7 mouse cellular contexts compared by ENCODE assay signal in the genomic region with DNA sequence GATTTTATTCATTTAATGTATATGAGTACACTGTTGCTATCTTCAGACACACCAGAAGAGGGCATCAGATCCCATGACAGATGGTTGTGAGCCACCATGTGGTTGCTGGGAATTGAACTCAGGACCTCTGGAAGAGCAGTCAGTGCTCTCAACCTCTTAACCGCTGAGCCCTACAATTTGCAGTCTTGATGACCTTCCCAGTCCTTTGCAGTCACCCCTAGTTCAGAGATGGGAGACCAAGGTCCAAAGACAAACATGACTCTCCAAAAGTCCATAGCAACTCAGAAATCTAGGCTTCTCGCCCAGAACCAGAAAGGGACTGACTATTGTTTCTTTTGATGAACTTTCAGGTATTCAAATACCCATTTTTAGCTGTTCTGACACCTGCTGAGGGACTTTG. TPM values are rescaled to one million over a fixed set of nuclear protein-coding genes. Genes with fewer than 3 reads are reported as not detected.
DNase-seq lines count a peak whose midpoint lies in the region; ATAC-seq and TF ChIP-seq lines count a peak whose summit lies in the region.
"Not testable (repeated sequence)": the region's sequence is repeated elsewhere in the genome, so short reads cannot be mapped to it uniquely, and the experiment has no call there.

No protein-coding gene starts in this region.

- DNase-seq in MEL (ENCODE audit: low read depth, low spot score): peak; percentile 27
- DNase-seq in hindbrain, postnatal 0 days (ENCODE audit: low spot score); left cerebral cortex, adult 2 months (ENCODE audit: extremely low spot score in 1 of 2, low spot score in 2 of 2); liver, postnatal 0 days; midbrain, postnatal 0 days (ENCODE audit: low spot score): not testable (repeated sequence)

- not testable (repeated sequence) for H3K36me3 ChIP-seq in MEL (ENCODE audit: control insufficient read depth in 1 of 2, insufficient read depth in 2 of 2, low read length in 2 of 2); midbrain, postnatal 0 days (ENCODE audit: insufficient read depth, low read length)
- peaks cover 11% of the 10 kb centered on the region for H3K36me3 ChIP-seq in embryonic facial prominence, embryonic 13.5 days
- peaks cover 19% of the 10 kb centered on the region for H3K36me3 ChIP-seq in heart, embryonic 13.5 days
- 0 out of 2 replicates have a peak, but pooled peaks cover 13% of the 10 kb centered on the region for H3K36me3 ChIP-seq in hindbrain, postnatal 0 days (ENCODE audit: insufficient read depth, low read length)
- H3K36me3 ChIP-seq in liver, postnatal 0 days (replicated peaks; ENCODE audit: insufficient read depth, low read length): peaks cover 20% of the 10 kb centered on the region

- intact Hi-C loops in left cerebral cortex, adult 2 months (cut with DNase I): loop anchor here (2.0 kb wide), 1 partner anchor 63 kb away; a partner anchor contains a TSS

- H3K79me2 ChIP-seq in MEL (ENCODE audit: control insufficient read depth, insufficient read depth, low read length, poor library complexity): not testable (repeated sequence)

- peak in 1 of 3 experiments; percentile 17; a peak in 1 of 6 replicates for TF ChIP-seq CTCF in MEL (IDR thresholded peaks at IDR 0.05 in 2 of 3, conservative IDR thresholded peaks at IDR 0.05 in 1 of 3; ENCODE audit: control insufficient read depth in 1 of 3, insufficient read depth in 1 of 3, low read depth in 2 of 3, low read length in 3 of 3, poor library complexity in 1 of 3, severe bottlenecking in 1 of 3)
- not testable (repeated sequence) for TF ChIP-seq CTCF in hindbrain, postnatal 0 days (IDR thresholded peaks at IDR 0.05; ENCODE audit: low read depth); midbrain, postnatal 0 days (IDR thresholded peaks at IDR 0.05)
- peak; percentile 16 for TF ChIP-seq CTCF in left cerebral cortex, adult 2 months (IDR thresholded peaks at IDR 0.05)
- 0 out of 2 replicates have a peak, but pooled peaks have one; percentile 13 for TF ChIP-seq CTCF in liver, postnatal 0 days (IDR thresholded peaks at IDR 0.05; ENCODE audit: low read depth)

- not testable (repeated sequence) for H3K27me3 ChIP-seq in MEL (ENCODE audit: control insufficient read depth in 1 of 2, insufficient read depth in 2 of 2, low read length in 2 of 2); embryonic facial prominence, embryonic 13.5 days; heart, embryonic 13.5 days (replicated peaks); hindbrain, postnatal 0 days (ENCODE audit: insufficient read depth, low read length); liver, postnatal 0 days (ENCODE audit: insufficient read depth, low read length); midbrain, postnatal 0 days (ENCODE audit: insufficient read depth, low read length)

- not testable (repeated sequence) for H3K4me1 ChIP-seq in MEL (ENCODE audit: control insufficient read depth in 1 of 2, insufficient read depth in 2 of 2, low read length in 2 of 2); hindbrain, postnatal 0 days (ENCODE audit: insufficient read depth, low read length); midbrain, postnatal 0 days (ENCODE audit: insufficient read depth, low read length)
- H3K4me1 ChIP-seq in embryonic facial prominence, embryonic 13.5 days: peaks cover 12% of the 10 kb centered on the region
- peaks cover 15% of the 10 kb centered on the region for H3K4me1 ChIP-seq in heart, embryonic 13.5 days
- peaks cover 14% of the 10 kb centered on the region for H3K4me1 ChIP-seq in liver, postnatal 0 days (ENCODE audit: insufficient read depth)

- H3K27ac ChIP-seq in MEL (ENCODE audit: control insufficient read depth, low read depth, low read length): peak overlapping the region; percentile 98
- H3K27ac ChIP-seq in embryonic facial prominence, embryonic 13.5 days; heart, embryonic 13.5 days (replicated peaks): not testable (repeated sequence)
- peak overlapping the region; percentile 95 for H3K27ac ChIP-seq in hindbrain, postnatal 0 days
- H3K27ac ChIP-seq in left cerebral cortex, adult 2 months: peak overlapping the region; percentile 97
- H3K27ac ChIP-seq in liver, postnatal 0 days (ENCODE audit: low read depth): 0 out of 2 replicates have a peak overlapping the region, but pooled peaks have one; percentile 90
- peak overlapping the region; percentile 85; the same call in 1 of the 2 replicates for H3K27ac ChIP-seq in midbrain, postnatal 0 days (ENCODE audit: low read depth, low read length)

- ATAC-seq in embryonic facial prominence, embryonic 13.5 days (ENCODE audit: insufficient number of reproducible peaks, insufficient read depth, low FRiP score, low TSS enrichment, low read depth); heart, embryonic 13.5 days (ENCODE audit: extremely low read depth, insufficient number of reproducible peaks, low FRiP score, low TSS enrichment); hindbrain, postnatal 0 days; liver, postnatal 0 days; midbrain, postnatal 0 days (ENCODE audit: low FRiP score): not testable (repeated sequence)

- H3K4me2 ChIP-seq in embryonic facial prominence, embryonic 13.5 days: peak overlapping the region; percentile 94; the same call in 1 of the 2 replicates
- peak overlapping the region; percentile 91; the same call in 1 of the 2 replicates for H3K4me2 ChIP-seq in heart, embryonic 13.5 days
- 0 out of 2 replicates have a peak overlapping the region, but pooled peaks have one; percentile 96 for H3K4me2 ChIP-seq in hindbrain, postnatal 0 days (ENCODE audit: low read depth, low read length)
- 0 out of 2 replicates have a peak overlapping the region, but pooled peaks have one; percentile 97 for H3K4me2 ChIP-seq in liver, postnatal 0 days (ENCODE audit: low read depth, low read length)
- peak overlapping the region; percentile 95; the same call in 1 of the 2 replicates for H3K4me2 ChIP-seq in midbrain, postnatal 0 days (ENCODE audit: low read depth, low read length, poor library complexity, severe bottlenecking)

- WGBS in embryonic facial prominence, embryonic 13.5 days: 83% methylated on average over 2 of the region's 2 CpGs
- WGBS in heart, embryonic 13.5 days: 68% methylated on average over 2 of the region's 2 CpGs
- 78% methylated on average over 2 of the region's 2 CpGs for WGBS in hindbrain, postnatal 0 days
- 77% methylated on average over 2 of the region's 2 CpGs for WGBS in liver, postnatal 0 days (ENCODE audit: insufficient replicate concordance)
- WGBS in midbrain, postnatal 0 days: 79% methylated on average over 2 of the region's 2 CpGs

- not testable (repeated sequence) for TF ChIP-seq POLR2A in MEL (IDR thresholded peaks at IDR 0.05; ENCODE audit: control insufficient read depth in 1 of 2, insufficient read depth in 1 of 2, low read depth in 1 of 2, low read length in 2 of 2, poor library complexity in 1 of 2)

- peak overlapping the region; percentile 99; the same call in 1 of the 2 replicates for H3K9ac ChIP-seq in MEL (ENCODE audit: control insufficient read depth, low read depth, low read length, poor library complexity, severe bottlenecking)
- not testable (repeated sequence) for H3K9ac ChIP-seq in embryonic facial prominence, embryonic 13.5 days; heart, embryonic 13.5 days; hindbrain, postnatal 0 days (replicated peaks; ENCODE audit: low read length); liver, postnatal 0 days (replicated peaks); midbrain, postnatal 0 days (replicated peaks; ENCODE audit: low read length, poor library complexity, severe bottlenecking)

- H3K4me3 ChIP-seq in MEL (ENCODE audit: control insufficient read depth in 1 of 2, insufficient read depth in 1 of 2, low read depth in 2 of 2, low read length in 2 of 2); embryonic facial prominence, embryonic 13.5 days; heart, embryonic 13.5 days; hindbrain, postnatal 0 days (ENCODE audit: low read length); left cerebral cortex, adult 2 months; liver, postnatal 0 days (ENCODE audit: low read depth, low read length); midbrain, postnatal 0 days (ENCODE audit: low read depth, low read length): not testable (repeated sequence)

- TF ChIP-seq EP300 in MEL (IDR thresholded peaks at IDR 0.05; ENCODE audit: low read depth in 1 of 2, low read length in 2 of 2); liver, postnatal 0 days (IDR thresholded peaks at IDR 0.05; ENCODE audit: low read depth): not testable (repeated sequence)

- not testable (repeated sequence) for H3K9me3 ChIP-seq in MEL (replicated peaks; ENCODE audit: insufficient read depth, low read length); embryonic facial prominence, embryonic 13.5 days; heart, embryonic 13.5 days; hindbrain, postnatal 0 days (ENCODE audit: low read length); liver, postnatal 0 days (ENCODE audit: low read length); midbrain, postnatal 0 days (ENCODE audit: low read length)

- TF ChIP-seq RAD21 in MEL (IDR thresholded peaks at IDR 0.05; ENCODE audit: low read depth, low read length): not testable (repeated sequence)

RNA-seq across cellular contexts. Expression of a gene that starts 15.7 kb away (rescaled TPM):
- 0.03 and 0.15 TPM in 2 replicates for total RNA-seq in MEL (2012; rRNA removed)
- under 1 TPM in 1 of 2 experiments, not detected in 1; 0.56 TPM for polyA plus RNA-seq in MEL (2012; ENCODE audit: insufficient read depth in 1 of 2, insufficient read length in 2 of 2, low read depth in 1 of 2, low replicate concordance in 2 of 2, missing spikeins in 1 of 2)
- polyA plus RNA-seq in embryonic facial prominence, embryonic 13.5 days (2015; fragmentation: Nextera tagmentation; extraction: Ambion mirVana): 7.4 and 8.7 TPM in 2 replicates
- polyA plus RNA-seq in heart, embryonic 13.5 days (2015; fragmentation: Nextera tagmentation; extraction: Ambion mirVana): 1.1 and 1.7 TPM in 2 replicates
- 69.7 and 72.7 TPM in 2 replicates for total RNA-seq in hindbrain, postnatal 0 days (2014; rRNA removed)
- 66.6 and 76.3 TPM in 2 replicates for polyA plus RNA-seq in hindbrain, postnatal 0 days (2015; fragmentation: Nextera tagmentation; extraction: Ambion mirVana)
- total RNA-seq in left cerebral cortex, adult 2 months (2021): 100 to 1,000 TPM; 449 to 456 TPM
- polyA plus RNA-seq in liver, postnatal 0 days (2015; fragmentation: Nextera tagmentation; extraction: Ambion mirVana): 0.18 and 0.48 TPM in 2 replicates
- 83.6 and 88.9 TPM in 2 replicates for total RNA-seq in midbrain, postnatal 0 days (2014; rRNA removed)
- 83.9 and 87.1 TPM in 2 replicates for polyA plus RNA-seq in midbrain, postnatal 0 days (2015; fragmentation: Nextera tagmentation; extraction: Ambion mirVana)

RNA-seq across cellular contexts. Expression of a gene that starts 15.9 kb away (rescaled TPM):
- 44.4 and 47.8 TPM in 2 replicates for total RNA-seq in MEL (2012; rRNA removed)
- polyA plus RNA-seq in MEL (2012; ENCODE audit: insufficient read depth in 1 of 2, insufficient read length in 2 of 2, low read depth in 1 of 2, low replicate concordance in 2 of 2, missing spikeins in 1 of 2): 100 to 1,000 TPM in 1 of 2 experiments, not detected in 1; 121 TPM
- polyA plus RNA-seq in embryonic facial prominence, embryonic 13.5 days (2015; fragmentation: Nextera tagmentation; extraction: Ambion mirVana): 61.0 and 73.1 TPM in 2 replicates
- polyA plus RNA-seq in heart, embryonic 13.5 days (2015; fragmentation: Nextera tagmentation; extraction: Ambion mirVana): 39.2 and 48.9 TPM in 2 replicates
- total RNA-seq in hindbrain, postnatal 0 days (2014; rRNA removed): 4.0 and 9.6 TPM in 2 replicates
- polyA plus RNA-seq in hindbrain, postnatal 0 days (2015; fragmentation: Nextera tagmentation; extraction: Ambion mirVana): 28.4 and 31.8 TPM in 2 replicates
- total RNA-seq in left cerebral cortex, adult 2 months (2021): 10 to 100 TPM; 85.7 to 98.9 TPM
- 15.8 and 17.5 TPM in 2 replicates for polyA plus RNA-seq in liver, postnatal 0 days (2015; fragmentation: Nextera tagmentation; extraction: Ambion mirVana)
- total RNA-seq in midbrain, postnatal 0 days (2014; rRNA removed): 6.7 and 7.1 TPM in 2 replicates
- polyA plus RNA-seq in midbrain, postnatal 0 days (2015; fragmentation: Nextera tagmentation; extraction: Ambion mirVana): 20.0 and 20.7 TPM in 2 replicates

RNA-seq across cellular contexts. Expression of a gene that starts 36.0 kb away (rescaled TPM):
- total RNA-seq in MEL (2012; rRNA removed): 30.1 and 35.8 TPM in 2 replicates
- polyA plus RNA-seq in MEL (2012; ENCODE audit: insufficient read depth in 1 of 2, insufficient read length in 2 of 2, low read depth in 1 of 2, low replicate concordance in 2 of 2, missing spikeins in 1 of 2): 10 to 100 TPM in 1 of 2 experiments, not detected in 1; 38.2 TPM
- polyA plus RNA-seq in embryonic facial prominence, embryonic 13.5 days (2015; fragmentation: Nextera tagmentation; extraction: Ambion mirVana): 11.4 and 12.3 TPM in 2 replicates
- polyA plus RNA-seq in heart, embryonic 13.5 days (2015; fragmentation: Nextera tagmentation; extraction: Ambion mirVana): 5.6 and 6.6 TPM in 2 replicates
- total RNA-seq in hindbrain, postnatal 0 days (2014; rRNA removed): 34.6 and 35.0 TPM in 2 replicates
- polyA plus RNA-seq in hindbrain, postnatal 0 days (2015; fragmentation: Nextera tagmentation; extraction: Ambion mirVana): 3.4 and 4.4 TPM in 2 replicates
- total RNA-seq in left cerebral cortex, adult 2 months (2021): 10 to 100 TPM; 34.2 to 34.6 TPM
- 2.7 and 2.8 TPM in 2 replicates for polyA plus RNA-seq in liver, postnatal 0 days (2015; fragmentation: Nextera tagmentation; extraction: Ambion mirVana)
- 32.3 and 33.8 TPM in 2 replicates for total RNA-seq in midbrain, postnatal 0 days (2014; rRNA removed)
- polyA plus RNA-seq in midbrain, postnatal 0 days (2015; fragmentation: Nextera tagmentation; extraction: Ambion mirVana): 3.8 and 4.2 TPM in 2 replicates

RNA-seq across cellular contexts. Expression of a gene that starts 36.6 kb away (rescaled TPM):
- total RNA-seq in MEL (2012; rRNA removed): 7.7 and 9.1 TPM in 2 replicates
- 10 to 100 TPM in 1 of 2 experiments, not detected in 1; 15.6 TPM for polyA plus RNA-seq in MEL (2012; ENCODE audit: insufficient read depth in 1 of 2, insufficient read length in 2 of 2, low read depth in 1 of 2, low replicate concordance in 2 of 2, missing spikeins in 1 of 2)
- 24.9 and 28.2 TPM in 2 replicates for polyA plus RNA-seq in embryonic facial prominence, embryonic 13.5 days (2015; fragmentation: Nextera tagmentation; extraction: Ambion mirVana)
- polyA plus RNA-seq in heart, embryonic 13.5 days (2015; fragmentation: Nextera tagmentation; extraction: Ambion mirVana): 9.7 and 10.4 TPM in 2 replicates
- total RNA-seq in hindbrain, postnatal 0 days (2014; rRNA removed): 25.8 and 26.2 TPM in 2 replicates
- polyA plus RNA-seq in hindbrain, postnatal 0 days (2015; fragmentation: Nextera tagmentation; extraction: Ambion mirVana): 21.8 and 22.4 TPM in 2 replicates
- total RNA-seq in left cerebral cortex, adult 2 months (2021): 10 to 100 TPM; 23.3 to 24.1 TPM
- polyA plus RNA-seq in liver, postnatal 0 days (2015; fragmentation: Nextera tagmentation; extraction: Ambion mirVana): 3.7 and 4.5 TPM in 2 replicates
- total RNA-seq in midbrain, postnatal 0 days (2014; rRNA removed): 27.8 and 31.0 TPM in 2 replicates
- 26.0 and 29.7 TPM in 2 replicates for polyA plus RNA-seq in midbrain, postnatal 0 days (2015; fragmentation: Nextera tagmentation; extraction: Ambion mirVana)

RNA-seq across cellular contexts. Expression of a gene that starts 39.6 kb away (rescaled TPM):
- 0.59 and 1.4 TPM in 2 replicates for total RNA-seq in MEL (2012; rRNA removed)
- polyA plus RNA-seq in MEL (2012; ENCODE audit: insufficient read depth in 1 of 2, insufficient read length in 2 of 2, low read depth in 1 of 2, low replicate concordance in 2 of 2, missing spikeins in 1 of 2): under 1 TPM in 1 of 2 experiments, not detected in 1; 0.75 TPM
- polyA plus RNA-seq in embryonic facial prominence, embryonic 13.5 days (2015; fragmentation: Nextera tagmentation; extraction: Ambion mirVana): 15.0 and 15.2 TPM in 2 replicates
- 19.5 and 21.6 TPM in 2 replicates for polyA plus RNA-seq in heart, embryonic 13.5 days (2015; fragmentation: Nextera tagmentation; extraction: Ambion mirVana)
- 11.0 and 12.1 TPM in 2 replicates for total RNA-seq in hindbrain, postnatal 0 days (2014; rRNA removed)
- polyA plus RNA-seq in hindbrain, postnatal 0 days (2015; fragmentation: Nextera tagmentation; extraction: Ambion mirVana): 10.3 and 11.3 TPM in 2 replicates
- total RNA-seq in left cerebral cortex, adult 2 months (2021): 1 to 10 TPM; 4.2 to 4.5 TPM
- polyA plus RNA-seq in liver, postnatal 0 days (2015; fragmentation: Nextera tagmentation; extraction: Ambion mirVana): 218 and 224 TPM in 2 replicates
- total RNA-seq in midbrain, postnatal 0 days (2014; rRNA removed): 7.1 and 12.8 TPM in 2 replicates
- 8.6 and 11.3 TPM in 2 replicates for polyA plus RNA-seq in midbrain, postnatal 0 days (2015; fragmentation: Nextera tagmentation; extraction: Ambion mirVana)
